Mouse (Mus musculus): ENCODE measurements at regions not wholly inside any gene's neighbourhood (a gene's known extent, or its start where the extent isn't known, plus 50 kb on each side); places are given as distances from the start of the nearest gene placed in this dataset.

DNA sequence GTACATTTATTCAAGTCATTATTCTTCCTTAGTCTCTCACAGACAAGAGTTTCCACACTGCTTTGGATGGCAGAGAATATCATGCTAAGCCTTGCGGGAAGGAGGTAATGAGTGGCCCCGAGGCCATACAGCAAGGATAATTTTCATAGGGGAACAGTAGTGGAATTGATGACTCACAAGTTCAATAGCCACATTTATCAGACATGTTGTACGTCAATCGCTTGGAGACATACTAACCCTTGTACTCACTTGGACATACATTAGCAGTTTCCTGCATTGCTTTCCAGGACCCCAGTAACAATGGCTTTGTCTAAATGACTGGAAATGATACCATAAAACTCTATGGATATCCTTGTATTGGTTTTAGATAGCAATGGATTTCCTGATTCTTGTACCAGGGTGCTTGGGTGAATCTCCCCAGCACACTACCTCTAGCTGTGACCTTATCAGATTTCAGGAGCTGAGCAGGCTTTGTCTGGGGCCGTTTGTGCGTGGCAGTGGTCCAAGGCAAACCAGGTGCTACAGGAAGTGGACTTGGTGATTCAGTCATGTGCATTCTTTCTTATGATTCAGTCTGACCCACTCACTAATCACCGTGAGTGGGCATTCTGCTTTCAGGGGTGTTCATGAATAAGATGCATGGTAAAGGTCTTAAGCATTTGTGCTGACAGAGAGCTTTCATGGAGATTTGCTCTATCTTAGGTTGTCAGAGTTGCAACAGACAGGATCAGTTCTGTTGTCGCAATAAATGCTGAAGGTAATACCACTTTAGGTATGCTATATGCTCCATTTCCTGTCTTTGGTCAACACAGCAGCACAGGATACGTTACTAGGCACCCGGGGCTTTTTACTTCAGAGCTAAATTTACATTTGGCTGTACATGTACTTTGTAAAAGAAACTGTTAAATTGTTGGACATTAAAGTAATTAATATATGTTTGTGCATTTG, 326.2 kb downstream of the Klf5 start:
- H3K4me3 ChIP-seq (ENCODE audit: insufficient read depth, low read depth, low read length) = no peak overlapping the region
- TF ChIP-seq POLR2A (IDR thresholded peaks at IDR 0.05; ENCODE audit: extremely low read depth, insufficient read depth, low read length) = no peak
- no peak for TF ChIP-seq CTCF (IDR thresholded peaks at IDR 0.05; ENCODE audit: low read depth, low read length)

DNA sequence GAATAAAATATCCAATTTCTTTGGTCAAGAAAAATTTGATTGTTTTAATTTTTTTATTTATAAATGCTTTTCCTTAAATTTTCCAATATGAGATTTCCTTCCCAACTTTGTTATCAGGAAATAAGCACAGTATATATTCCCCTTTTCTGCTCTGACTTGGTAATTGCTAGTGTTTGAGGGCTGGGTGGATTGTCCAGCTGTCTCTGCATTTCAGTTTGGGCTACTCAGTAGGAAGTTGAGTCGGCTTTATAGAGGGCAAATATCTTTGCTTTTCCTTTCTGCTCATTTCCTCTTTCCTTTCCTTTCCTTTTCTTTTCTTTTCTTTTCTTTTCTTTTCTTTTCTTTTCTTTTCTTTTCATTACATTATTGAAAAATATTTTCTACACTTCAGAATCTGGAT, 329.1 kb downstream of the Klf5 start:
- WGBS = 71% methylated on average over 1 of the region's 1 CpGs
- no peaks in the 10 kb centered on the region for H3K4me1 ChIP-seq (ENCODE audit: control insufficient read depth, insufficient read depth, low read length)
- no peak overlapping the region for H3K4me3 ChIP-seq (ENCODE audit: insufficient read depth, low read depth, low read length)
- no peak for TF ChIP-seq CTCF (IDR thresholded peaks at IDR 0.05; ENCODE audit: low read depth, low read length)
- no peak for TF ChIP-seq POLR2A (IDR thresholded peaks at IDR 0.05; ENCODE audit: extremely low read depth, insufficient read depth, low read length)
- no peaks in the 10 kb centered on the region for H3K36me3 ChIP-seq (ENCODE audit: control insufficient read depth, insufficient read depth, low read length)
- no peaks in the 10 kb centered on the region for H3K27me3 ChIP-seq (ENCODE audit: control insufficient read depth, insufficient read depth, low read length)
- no peaks in the 10 kb centered on the region for H3K79me2 ChIP-seq (ENCODE audit: control insufficient read depth, insufficient read depth, low read length)
- H3K27ac ChIP-seq (replicated peaks; ENCODE audit: insufficient read depth, low read depth, low read length) = no peak overlapping the region
- DNase-seq (ENCODE audit: extremely low read depth, low read depth, low spot score) = no peak
- H3K9ac ChIP-seq (ENCODE audit: low read depth, low read length) = no peak overlapping the region

More for the DNA sequence above, 326.2 kb downstream of the Klf5 start:
- WGBS = 70% methylated on average over 10 of the region's 10 CpGs
- H3K27me3 ChIP-seq (ENCODE audit: control insufficient read depth, insufficient read depth, low read length) = no peaks in the 10 kb centered on the region
- H3K79me2 ChIP-seq (ENCODE audit: control insufficient read depth, insufficient read depth, low read length) = no peaks in the 10 kb centered on the region
- H3K9ac ChIP-seq (ENCODE audit: low read depth, low read length) = no peak overlapping the region
- H3K36me3 ChIP-seq (ENCODE audit: control insufficient read depth, insufficient read depth, low read length) = no peaks in the 10 kb centered on the region
- no peaks in the 10 kb centered on the region for H3K4me1 ChIP-seq (ENCODE audit: control insufficient read depth, insufficient read depth, low read length)
- no peak for DNase-seq (ENCODE audit: extremely low read depth, low read depth, low spot score)
- H3K27ac ChIP-seq (replicated peaks; ENCODE audit: insufficient read depth, low read depth, low read length) = no peak overlapping the region

DNA sequence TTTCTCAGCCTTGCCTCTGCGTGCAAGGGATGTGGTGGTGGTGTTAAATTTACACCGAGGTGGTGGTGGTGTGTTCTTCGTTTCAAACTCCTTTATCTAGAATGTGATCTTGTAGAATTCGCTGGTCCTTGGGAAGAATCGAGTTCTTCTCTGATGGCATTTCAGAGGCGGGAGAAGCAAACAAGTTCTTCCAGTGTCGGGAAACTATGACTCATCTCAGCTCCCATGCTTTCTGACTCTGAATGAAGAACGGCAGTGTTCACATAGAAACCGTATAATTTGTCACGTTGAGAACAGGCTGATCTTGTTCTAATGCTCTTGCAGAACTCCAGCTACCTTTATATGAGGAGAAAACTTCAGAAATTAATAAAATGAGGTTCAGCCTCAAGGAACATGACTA, 332.6 kb downstream of the Klf5 start:
- H3K36me3 ChIP-seq (ENCODE audit: control insufficient read depth, insufficient read depth, low read length) = no peaks in the 10 kb centered on the region
- H3K4me3 ChIP-seq (ENCODE audit: insufficient read depth, low read depth, low read length) = no peak overlapping the region
- no peak for DNase-seq (ENCODE audit: extremely low read depth, low read depth, low spot score)
- TF ChIP-seq CTCF (IDR thresholded peaks at IDR 0.05; ENCODE audit: low read depth, low read length) = no peak
- no peak for TF ChIP-seq POLR2A (IDR thresholded peaks at IDR 0.05; ENCODE audit: extremely low read depth, insufficient read depth, low read length)
- no peaks in the 10 kb centered on the region for H3K79me2 ChIP-seq (ENCODE audit: control insufficient read depth, insufficient read depth, low read length)
- no peaks in the 10 kb centered on the region for H3K27me3 ChIP-seq (ENCODE audit: control insufficient read depth, insufficient read depth, low read length)
- WGBS = 53% methylated on average over 10 of the region's 10 CpGs
- H3K9ac ChIP-seq (ENCODE audit: low read depth, low read length) = no peak overlapping the region
- no peak overlapping the region for H3K27ac ChIP-seq (replicated peaks; ENCODE audit: insufficient read depth, low read depth, low read length)
- H3K4me1 ChIP-seq (ENCODE audit: control insufficient read depth, insufficient read depth, low read length) = no peaks in the 10 kb centered on the region

DNA sequence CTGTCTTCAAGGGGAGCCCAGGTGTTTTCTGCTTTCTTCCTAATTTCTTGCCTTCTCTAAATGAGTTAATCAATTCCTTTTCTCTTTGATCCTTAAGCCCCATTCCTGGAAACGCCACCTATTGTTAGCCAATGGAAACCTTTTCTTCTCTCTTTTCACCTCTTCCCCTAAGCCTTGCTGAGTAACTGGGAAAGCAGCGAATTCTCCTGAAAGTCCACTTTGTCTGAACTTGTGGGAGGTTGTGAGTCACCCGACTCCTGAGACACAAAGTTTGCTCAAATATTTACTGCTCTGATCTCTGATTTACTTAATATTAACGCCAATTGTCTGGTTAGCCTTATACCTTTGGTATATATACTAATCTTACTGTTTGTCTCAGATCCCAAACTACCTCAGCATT, 334.0 kb downstream of the Klf5 start:
- H3K4me1 ChIP-seq (ENCODE audit: control insufficient read depth, insufficient read depth, low read length) = no peaks in the 10 kb centered on the region
- H3K4me3 ChIP-seq (ENCODE audit: insufficient read depth, low read depth, low read length) = no peak overlapping the region
- TF ChIP-seq CTCF (IDR thresholded peaks at IDR 0.05; ENCODE audit: low read depth, low read length) (no peak), POLR2A (IDR thresholded peaks at IDR 0.05; ENCODE audit: extremely low read depth, insufficient read depth, low read length) (no peak)
- no peaks in the 10 kb centered on the region for H3K79me2 ChIP-seq (ENCODE audit: control insufficient read depth, insufficient read depth, low read length)
- H3K9ac ChIP-seq (ENCODE audit: low read depth, low read length) = no peak overlapping the region
- no peaks in the 10 kb centered on the region for H3K36me3 ChIP-seq (ENCODE audit: control insufficient read depth, insufficient read depth, low read length)
- no peak for DNase-seq (ENCODE audit: extremely low read depth, low read depth, low spot score)
- WGBS = 29% methylated on average over 4 of the region's 4 CpGs
- H3K27ac ChIP-seq (replicated peaks; ENCODE audit: insufficient read depth, low read depth, low read length) = no peak overlapping the region
- H3K27me3 ChIP-seq (ENCODE audit: control insufficient read depth, insufficient read depth, low read length) = no peaks in the 10 kb centered on the region

DNA sequence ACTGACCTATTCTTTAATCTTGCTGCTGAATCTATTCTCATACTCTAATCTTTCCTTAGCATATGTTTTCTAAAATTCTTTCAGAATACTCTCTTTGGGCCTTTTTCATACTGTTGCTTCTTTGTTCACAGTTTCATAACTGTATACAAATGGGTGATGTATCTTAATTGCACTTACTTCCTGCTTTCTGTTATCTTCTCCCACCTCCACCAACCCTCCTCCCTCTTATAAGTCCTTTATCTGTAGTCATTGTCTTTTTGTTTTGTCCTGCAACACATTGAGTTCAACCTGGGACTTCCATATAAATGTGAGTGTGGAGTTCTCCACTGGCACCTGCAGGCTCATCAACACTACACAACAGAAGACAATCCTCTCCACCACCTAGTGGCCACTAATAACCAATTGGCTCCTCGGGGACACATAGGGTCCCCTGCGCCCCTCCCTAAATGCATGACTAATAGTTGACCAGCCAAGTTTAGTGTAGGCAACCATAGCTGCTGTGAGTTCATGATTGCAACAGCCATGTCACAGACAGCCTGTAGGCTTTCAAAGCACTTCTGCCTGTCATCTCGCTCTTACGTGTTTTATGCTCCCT, 337.2 kb downstream of the Klf5 start:
- TF ChIP-seq CTCF (IDR thresholded peaks at IDR 0.05; ENCODE audit: low read depth, low read length) (no peak), POLR2A (IDR thresholded peaks at IDR 0.05; ENCODE audit: extremely low read depth, insufficient read depth, low read length) (no peak)

More for the DNA sequence above, 337.2 kb downstream of the Klf5 start:
- Histone ChIP-seq H3K27me3 (ENCODE audit: control insufficient read depth, insufficient read depth, low read length) (no peaks in the 10 kb centered on the region), H3K9ac (ENCODE audit: low read depth, low read length) (no peak overlapping the region), H3K36me3 (ENCODE audit: control insufficient read depth, insufficient read depth, low read length) (no peaks in the 10 kb centered on the region), H3K4me1 (ENCODE audit: control insufficient read depth, insufficient read depth, low read length) (no peaks in the 10 kb centered on the region), H3K4me3 (ENCODE audit: insufficient read depth, low read depth, low read length) (no peak overlapping the region), H3K79me2 (ENCODE audit: control insufficient read depth, insufficient read depth, low read length) (no peaks in the 10 kb centered on the region), H3K27ac (replicated peaks; ENCODE audit: insufficient read depth, low read depth, low read length) (no peak overlapping the region)
- DNase-seq (ENCODE audit: extremely low read depth, low read depth, low spot score) = no peak
- 92% methylated on average over 4 of the region's 4 CpGs for WGBS
